Mouse (Mus musculus) limb, embryonic 12.5 days (tissue): ENCODE data around the gene Rhox3f. TPM values are rescaled to one million over a fixed set of nuclear protein-coding genes. Genes with fewer than 3 reads are reported as not detected.
"Not testable (repeated sequence)": the region's sequence is repeated elsewhere in the genome, so short reads cannot be mapped to it uniquely, and the experiment has no call there.

Experiments
- ATAC-seq: fragments of 200-750 bp; cut with Nextera tagmentation; 2 replicates; pipeline ENCODE4 v1.8.0; 2017; ENCODE audit warnings: low read depth, moderate TSS enrichment; ENCODE audit not compliant: insufficient number of reproducible peaks, insufficient read depth, low FRiP score, low TSS enrichment
- H3K27ac ChIP-seq: fragments of 300-500 bp; sonication (generic); 2 replicates; pipeline ENCODE4 v1.5.1; 2016; ENCODE audit warnings: mild to moderate bottlenecking, moderate library complexity
- H3K27me3 ChIP-seq: fragments of 300-500 bp; sonication (generic); 2 replicates; pipeline ENCODE4 v1.6.1; 2016; ENCODE audit warnings: mild to moderate bottlenecking, moderate library complexity
- H3K36me3 ChIP-seq: fragments of 300-500 bp; sonication (generic); 2 replicates; pipeline ENCODE4 v1.6.1; 2016; ENCODE audit warnings: mild to moderate bottlenecking, moderate library complexity
- H3K4me1 ChIP-seq: fragments of 300-500 bp; sonication (generic); replicated peaks from 2 replicates; pipeline ENCODE4 v1.6.1; 2016
- H3K4me2 ChIP-seq: fragments of 300-500 bp; sonication (generic); 2 replicates; pipeline ENCODE4 v1.6.1; 2016; ENCODE audit warnings: mild to moderate bottlenecking, moderate library complexity
- H3K4me3 ChIP-seq: fragments of 300-500 bp; sonication (generic); replicated peaks from 2 replicates; pipeline ENCODE4 v1.5.1; 2016; ENCODE audit warnings: mild to moderate bottlenecking
- H3K9ac ChIP-seq: fragments of 300-500 bp; sonication (generic); replicated peaks from 2 replicates; pipeline ENCODE4 v1.6.1; 2016; ENCODE audit warnings: mild to moderate bottlenecking, moderate library complexity
- H3K9me3 ChIP-seq: fragments of 300-500 bp; sonication (generic); 2 replicates; pipeline ENCODE4 v1.6.1; 2016; ENCODE audit warnings: mild to moderate bottlenecking, moderate library complexity
- WGBS: fragments of 180-500 bp; shearing (Covaris S2); methylation state at CpG from one replicate; pipeline ENCODE4 v1.1.7; 2016; 5-methylcytosine and 5-hydroxymethylcytosine counted together
- polyA plus RNA-seq: library from polyadenylated mRNA; unstranded; fragments of >200 nt; fragmentation: Nextera tagmentation; extraction: Ambion mirVana; gene quantifications from 2 replicates; pipeline ENCODE4 v1.2.1, GENCODE M21; 2016

Gene Rhox3f
- polyA plus RNA-seq, result not detected in 2 replicates

GRCm38 (mm10) chrX:37580692-37581091 lies at the start of gene Rhox3f:
Gene Rhox3f, plus strand, starts transcription at chrX:37580992.
- H3K9ac ChIP-seq, H3K36me3 ChIP-seq, H3K4me3 ChIP-seq, H3K27ac ChIP-seq, ATAC-seq, H3K4me2 ChIP-seq, H3K4me1 ChIP-seq, H3K27me3 ChIP-seq, H3K9me3 ChIP-seq: not testable (repeated sequence)

GRCm38 (mm10) chrX:37541719-37542118 lies 39.1 kb upstream of the Rhox3f start, which contains the start of gene Rhox3e:
Gene Rhox3e, plus strand, starts transcription at chrX:37542019.
- H3K9me3 ChIP-seq, H3K27ac ChIP-seq, H3K4me2 ChIP-seq, H3K4me1 ChIP-seq, H3K4me3 ChIP-seq, H3K9ac ChIP-seq, H3K36me3 ChIP-seq, H3K27me3 ChIP-seq, ATAC-seq: not testable (repeated sequence)
- no CpG with 5 or more reads among the region's 4 CpGs for WGBS

- not testable (repeated sequence) for H3K4me3 ChIP-seq, H3K9ac ChIP-seq, H3K4me1 ChIP-seq, H3K4me2 ChIP-seq, ATAC-seq, H3K36me3 ChIP-seq, H3K27me3 ChIP-seq, H3K9me3 ChIP-seq, H3K27ac ChIP-seq
- 96% methylated on average over 10 of the region's 18 CpGs for WGBS
Observed at GRCm38 (mm10) chrX:37557112-37557511, 23.7 kb upstream of the Rhox3f start, which contains the start of gene Rhox4e. Gene Rhox4e, plus strand, starts transcription at chrX:37557412.

GRCm38 (mm10) chrX:37571105-37571504 lies 9.7 kb upstream of the Rhox3f start, which contains the start of gene Rhox2f:
Gene Rhox2f, plus strand, starts transcription at chrX:37571405.
- H3K9ac ChIP-seq, H3K27ac ChIP-seq, H3K9me3 ChIP-seq, H3K36me3 ChIP-seq, H3K4me2 ChIP-seq, H3K27me3 ChIP-seq, H3K4me3 ChIP-seq, ATAC-seq, H3K4me1 ChIP-seq: not testable (repeated sequence)
- WGBS, result 92% methylated on average over 8 of the region's 8 CpGs

GRCm38 (mm10) chrX:37572638-37573037 lies 8.2 kb upstream of the Rhox3f start:
- not testable (repeated sequence) for H3K9me3 ChIP-seq, H3K27me3 ChIP-seq, H3K27ac ChIP-seq, ATAC-seq, H3K4me2 ChIP-seq, H3K4me3 ChIP-seq, H3K9ac ChIP-seq, H3K4me1 ChIP-seq, H3K36me3 ChIP-seq
- 34% methylated on average over 2 of the region's 2 CpGs for WGBS

- H3K27ac ChIP-seq, H3K4me1 ChIP-seq, H3K36me3 ChIP-seq, H3K4me2 ChIP-seq, H3K9ac ChIP-seq, H3K27me3 ChIP-seq, H3K4me3 ChIP-seq, H3K9me3 ChIP-seq, ATAC-seq: not testable (repeated sequence)
- WGBS, result 94% methylated on average over 18 of the region's 19 CpGs
Observed at GRCm38 (mm10) chrX:37607604-37608003, 26.8 kb downstream of the Rhox3f start, which contains the start of gene Rhox4f. Gene Rhox4f, minus strand, starts transcription at chrX:37607704.

GRCm38 (mm10) chrX:37628512-37628911 lies 47.7 kb downstream of the Rhox3f start, which contains the start of gene Rhox3g:
Gene Rhox3g, minus strand, starts transcription at chrX:37628612.
- 90% methylated on average over 2 of the region's 2 CpGs for WGBS
- not testable (repeated sequence) for H3K27ac ChIP-seq, H3K4me2 ChIP-seq, H3K4me1 ChIP-seq, ATAC-seq, H3K9me3 ChIP-seq, H3K36me3 ChIP-seq, H3K27me3 ChIP-seq, H3K9ac ChIP-seq, H3K4me3 ChIP-seq

Other genes with a start within 250 kb of the Rhox3f start
- not detected in 2 replicates for gene Rhox3a2, start 201.0 kb upstream of the Rhox3f start, polyA plus RNA-seq
- not detected in 2 replicates for gene Rhox4a2, start 190.1 kb upstream of the Rhox3f start, polyA plus RNA-seq
- gene Rhox2b, start 168.9 kb upstream of the Rhox3f start, polyA plus RNA-seq, result not detected in 2 replicates
- gene Rhox4b, start 148.5 kb upstream of the Rhox3f start, polyA plus RNA-seq, result 0.30 TPM in 1 of 2 replicates, not detected in the other
- gene Rhox2c, start 127.3 kb upstream of the Rhox3f start, polyA plus RNA-seq, result not detected in 2 replicates
- gene Rhox3c, start 122.4 kb upstream of the Rhox3f start, polyA plus RNA-seq, result not detected in 2 replicates
- gene Rhox4c, start 100.7 kb upstream of the Rhox3f start, polyA plus RNA-seq, result not detected in 2 replicates
- gene Rhox2d, start 87.6 kb upstream of the Rhox3f start, polyA plus RNA-seq, result not detected in 2 replicates
- not detected in 2 replicates for gene Rhox4d, start 66.6 kb upstream of the Rhox3f start, polyA plus RNA-seq
- not detected in 2 replicates for gene Rhox2e, start 50.5 kb upstream of the Rhox3f start, polyA plus RNA-seq
- gene Rhox3e, start 39.0 kb upstream of the Rhox3f start, polyA plus RNA-seq, result not detected in 2 replicates
- gene Rhox4e, start 23.6 kb upstream of the Rhox3f start, polyA plus RNA-seq, result not detected in 2 replicates
- not detected in 2 replicates for gene Rhox2f, start 9.6 kb upstream of the Rhox3f start, polyA plus RNA-seq
- not detected in 2 replicates for gene Rhox4f, start 26.7 kb downstream of the Rhox3f start, polyA plus RNA-seq
- not detected in 2 replicates for gene Rhox3g, start 47.6 kb downstream of the Rhox3f start, polyA plus RNA-seq
- gene Rhox2g, start 62.5 kb downstream of the Rhox3f start, polyA plus RNA-seq, result not detected in 2 replicates
- not detected in 2 replicates for gene Rhox4g, start 70.3 kb downstream of the Rhox3f start, polyA plus RNA-seq
- not detected in 2 replicates for gene Rhox3h, start 87.8 kb downstream of the Rhox3f start, polyA plus RNA-seq
- gene Rhox2h, start 92.3 kb downstream of the Rhox3f start, polyA plus RNA-seq, result not detected in 2 replicates
- gene Rhox5, start 223.8 kb downstream of the Rhox3f start, polyA plus RNA-seq, result 0.58 and 0.90 TPM in 2 replicates
- gene Rhox6, start 245.9 kb downstream of the Rhox3f start, polyA plus RNA-seq, result not detected in 2 replicates